Mouse (Mus musculus): ENCODE measurements around the gene Serhl.

Serhl gene

GRCm38 (mm10) chr15:83162001-83162400 lies 72.7 kb downstream of the Serhl start:
- no peak for DNase-seq (ENCODE audit: extremely low spot score, low spot score)

GRCm38 (mm10) chr15:83162818-83163485 lies 73.6 kb downstream of the Serhl start:
- DNase-seq (ENCODE audit: extremely low spot score, low spot score), result no peak

- DNase-seq (ENCODE audit: extremely low spot score, low spot score), result no peak
Observed at GRCm38 (mm10) chr15:83164971-83165471, 75.7 kb downstream of the Serhl start.

- DNase-seq (ENCODE audit: extremely low spot score, low spot score), result no peak
Observed at GRCm38 (mm10) chr15:83165526-83166315, 76.4 kb downstream of the Serhl start.

All from neural tube, embryonic 10.5 days (tissue).